Mouse (Mus musculus) right cerebral cortex, postnatal 10 days (tissue): Measurements from ENCODE around the gene Mast2.

Source experiments
- DNase-seq, 2 experiments: peaks; one replicate each; pipeline ENCODE4 v3.0.0; 2021; ENCODE audit warnings: low spot score in 2 of 2

Mast2 gene

DNA sequence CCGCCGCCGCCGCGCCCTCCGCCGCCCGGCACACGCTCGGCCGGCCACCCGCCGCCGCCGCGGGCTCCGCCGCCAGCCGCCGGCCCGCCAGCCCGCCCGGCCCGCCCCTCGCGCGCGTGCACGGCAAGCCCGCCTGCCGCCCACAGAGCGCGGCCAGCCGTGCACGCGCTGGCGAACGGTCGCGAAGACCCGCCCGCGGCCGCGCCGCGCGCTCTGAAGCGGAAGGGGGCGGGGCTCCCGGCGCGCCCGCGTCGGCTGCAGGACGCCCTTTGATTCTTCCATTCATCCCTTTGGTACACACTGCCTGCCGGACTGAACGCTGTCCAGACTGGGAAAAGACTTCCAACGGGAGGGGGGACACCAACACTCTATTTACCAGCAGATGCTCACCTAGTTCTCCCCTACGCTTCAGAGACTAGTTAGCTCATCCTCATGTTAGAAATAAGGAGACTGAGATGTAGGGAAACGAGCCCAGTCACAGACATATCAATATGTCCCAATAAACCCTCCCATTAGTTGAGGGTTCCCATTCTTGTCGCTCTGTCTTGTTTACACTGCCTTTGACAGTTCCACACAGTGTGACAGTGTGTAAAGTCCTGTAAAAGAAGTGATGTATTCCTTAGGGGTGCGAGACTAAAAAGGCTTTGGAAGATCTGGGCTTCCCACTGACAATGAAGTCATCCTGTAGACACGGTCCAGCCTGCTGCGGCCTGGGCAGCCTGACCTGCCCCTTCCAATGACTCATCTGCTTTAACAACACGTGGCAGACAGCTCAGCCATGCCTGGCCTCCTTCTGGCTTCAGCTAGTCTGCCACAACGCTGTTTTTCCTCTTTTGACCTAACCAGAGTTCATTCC, at the start of gene Mast2:
Gene Mast2 (minus strand): TSS at position 58 of the 856 bp plus-strand sequence.
- DNase-seq, result peak; percentile 85

DNA sequence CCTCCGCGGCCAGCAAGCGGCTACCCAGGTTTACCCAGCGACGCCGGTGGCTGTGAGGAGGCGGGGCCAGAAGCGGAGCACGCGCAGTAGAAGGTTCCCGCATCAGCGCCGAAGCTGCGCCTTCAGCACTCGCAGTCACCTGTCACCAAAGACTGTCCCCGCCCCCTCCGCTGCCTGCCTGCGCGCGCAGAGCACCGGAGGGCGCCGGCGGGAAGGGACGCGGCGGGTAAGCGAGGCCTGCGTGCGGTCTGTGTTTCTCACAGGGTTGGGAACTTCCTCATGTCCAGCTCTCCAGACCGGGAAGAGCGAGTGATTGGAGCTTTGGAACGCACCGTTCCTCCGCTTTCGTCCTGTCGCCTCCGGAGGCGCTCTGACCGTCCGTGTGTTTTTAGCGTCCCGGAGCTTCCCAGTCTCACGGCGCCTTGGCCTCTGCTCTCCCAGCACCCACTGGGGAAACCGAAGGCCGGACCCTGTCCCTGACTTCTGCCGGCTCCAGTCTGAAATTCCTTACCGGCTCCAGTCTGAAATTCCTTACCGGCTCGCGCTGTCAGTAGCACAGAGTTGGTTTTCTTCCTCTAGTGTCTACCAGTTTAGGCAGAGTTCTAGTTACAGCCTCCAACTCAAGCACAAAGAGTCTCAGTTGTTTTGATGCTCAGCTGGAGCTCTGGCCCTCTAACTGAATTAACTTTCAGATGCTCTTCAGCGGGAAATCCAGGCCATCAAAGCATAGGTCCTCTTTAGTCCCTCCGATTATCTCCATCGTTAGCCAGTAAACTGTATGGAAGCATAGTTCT, 43.6 kb upstream of the Mast2 start, which contains the start of gene Ipp:
Gene Ipp (plus strand): TSS at position 125 of the 794 bp plus-strand sequence.
- peak; percentile 97 for DNase-seq

DNA sequence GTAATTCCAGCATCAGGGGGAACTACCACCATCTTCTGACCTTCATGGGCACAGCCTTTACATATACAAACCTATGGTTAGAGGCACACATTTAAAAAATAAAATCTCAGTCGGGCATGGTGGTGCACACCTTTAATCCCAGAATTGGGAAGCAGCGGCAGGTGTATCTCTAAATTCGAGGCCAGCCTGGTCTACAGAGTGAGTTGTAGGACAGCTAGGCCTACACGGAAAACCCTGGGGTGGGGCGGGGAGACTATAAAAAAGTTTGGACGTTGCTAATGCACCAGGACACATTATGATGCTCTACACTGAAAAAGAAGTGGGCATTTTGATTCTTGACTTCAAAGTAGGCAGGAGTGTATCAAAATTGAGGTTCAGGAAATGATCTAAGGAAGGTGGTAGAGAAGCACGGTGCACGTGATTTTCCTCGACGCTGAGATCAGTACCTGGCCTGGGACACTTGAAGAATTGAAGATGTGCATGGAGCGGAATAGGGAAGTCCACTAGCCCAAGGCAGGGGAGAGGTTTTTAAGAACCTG, 43.0 kb upstream of the Mast2 start:
- DNase-seq, result peak; percentile 22 to 25

DNA sequence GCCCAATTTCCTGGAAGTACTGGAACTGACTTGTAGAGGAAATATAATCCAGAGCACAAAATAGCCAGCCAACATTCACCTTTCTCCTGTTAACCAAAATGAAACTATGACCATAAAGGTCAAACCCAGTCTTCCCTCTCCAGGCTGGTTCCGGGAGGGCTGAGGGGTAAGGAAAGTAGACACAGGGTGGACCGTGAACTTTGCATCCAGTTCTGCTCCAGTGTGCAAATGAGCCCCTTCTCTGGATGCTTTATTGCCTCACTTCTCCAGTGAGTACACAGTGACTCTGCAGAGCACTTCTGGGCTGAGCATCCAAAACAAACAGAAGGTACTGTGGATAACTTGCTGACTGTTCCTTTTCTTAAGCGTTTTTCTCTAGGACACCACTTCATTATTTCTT, 36.0 kb upstream of the Mast2 start:
- no peak for DNase-seq

DNA sequence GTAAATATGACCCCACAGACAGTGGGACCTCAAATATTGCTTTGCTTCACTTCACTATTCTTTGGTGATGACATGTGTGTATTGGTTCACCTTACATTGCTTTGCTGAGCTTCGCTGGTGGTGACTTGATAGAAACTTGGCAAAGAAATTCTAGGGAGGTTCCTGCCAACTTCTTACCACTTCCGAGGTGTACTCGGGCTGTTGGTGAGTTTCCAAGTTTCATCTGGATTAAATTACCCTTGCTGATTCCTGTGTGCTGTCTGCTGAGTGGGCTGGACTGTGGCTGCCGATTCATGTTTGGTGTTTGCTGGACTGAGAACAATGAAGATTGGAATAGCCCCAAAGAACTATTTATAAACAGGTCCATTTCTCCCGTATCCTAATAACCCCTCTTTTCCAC, 29.7 kb upstream of the Mast2 start:
- no peak for DNase-seq

DNA sequence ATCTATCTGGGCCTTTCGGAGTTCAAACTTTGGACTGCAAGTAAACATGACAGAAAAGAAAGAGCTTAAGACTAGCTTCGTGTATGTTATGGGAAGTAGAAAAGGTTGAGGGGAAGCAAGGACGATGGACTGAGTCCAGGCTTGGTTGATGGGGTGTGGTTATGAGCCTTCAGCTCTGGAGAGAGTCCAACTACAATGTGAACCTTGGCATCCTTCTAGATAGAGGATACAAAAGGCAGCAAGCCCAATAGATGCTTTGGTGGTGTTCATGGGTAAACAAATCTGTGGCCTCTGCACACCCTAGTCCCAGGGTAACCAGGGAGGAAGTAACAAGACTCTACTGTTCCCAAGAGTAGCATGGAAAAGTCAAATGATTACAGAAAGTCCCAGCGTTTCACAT, 28.5 kb upstream of the Mast2 start:
- DNase-seq, result no peak

DNA sequence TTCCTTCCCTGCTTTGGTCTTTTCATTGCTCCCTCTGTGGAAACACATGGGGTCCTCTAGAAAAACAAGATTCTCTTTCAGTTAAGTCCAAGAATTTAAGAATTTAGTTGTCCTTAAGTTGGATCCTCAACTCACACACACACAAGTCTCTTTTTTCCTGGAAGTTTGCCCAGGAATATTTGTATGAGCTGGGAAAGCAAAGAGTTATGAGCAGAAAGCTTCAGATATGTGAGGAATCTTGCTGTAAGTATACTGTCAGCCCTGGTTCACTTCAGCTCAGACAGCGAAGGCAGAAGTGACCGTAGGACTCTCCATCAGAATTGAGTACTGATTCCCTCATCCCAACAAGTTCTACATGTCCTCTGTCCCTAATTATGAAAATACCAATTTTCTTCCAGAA, 27.9 kb upstream of the Mast2 start:
- no peak for DNase-seq

DNA sequence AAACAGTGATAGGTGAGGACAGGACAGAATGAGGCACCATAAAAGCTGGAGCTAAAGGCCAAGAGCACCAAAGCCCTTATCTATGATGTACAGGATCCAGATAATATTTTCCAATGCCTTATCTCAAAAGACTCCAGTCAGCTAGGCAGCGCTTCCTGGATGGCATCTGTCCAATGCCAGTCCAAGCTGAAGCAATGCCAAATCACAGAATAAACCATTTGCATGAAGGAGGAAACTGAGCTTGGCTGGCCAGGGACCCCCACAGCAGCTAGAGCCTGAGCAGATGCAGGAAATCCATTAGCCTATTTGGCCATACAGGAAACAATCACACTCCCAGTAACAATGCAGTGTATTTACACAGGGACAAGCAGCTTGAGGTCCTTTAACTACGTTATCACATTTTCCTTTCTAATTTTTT, 27.1 kb upstream of the Mast2 start:
- peak; percentile 33 to 38 for DNase-seq

DNA sequence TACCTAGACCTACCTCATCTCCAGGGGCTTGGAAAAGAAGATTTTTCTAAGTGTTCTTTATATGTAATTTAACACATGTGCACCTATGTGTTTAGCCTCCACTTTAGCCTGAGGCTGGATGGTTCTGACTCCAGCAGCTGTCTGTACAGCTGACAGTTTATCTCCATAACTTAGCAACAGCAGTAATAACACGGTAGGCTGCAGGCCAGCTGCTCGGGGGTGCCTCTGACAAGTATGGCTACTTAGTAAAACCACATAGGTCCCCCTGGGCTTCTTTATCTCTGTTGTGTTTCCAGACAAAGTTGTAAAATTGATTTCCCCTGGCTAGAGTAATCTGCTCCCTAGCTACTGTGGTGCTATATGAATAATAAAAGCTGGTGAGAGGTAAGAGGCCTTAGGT, 19.5 kb upstream of the Mast2 start:
- no peak for DNase-seq

DNA sequence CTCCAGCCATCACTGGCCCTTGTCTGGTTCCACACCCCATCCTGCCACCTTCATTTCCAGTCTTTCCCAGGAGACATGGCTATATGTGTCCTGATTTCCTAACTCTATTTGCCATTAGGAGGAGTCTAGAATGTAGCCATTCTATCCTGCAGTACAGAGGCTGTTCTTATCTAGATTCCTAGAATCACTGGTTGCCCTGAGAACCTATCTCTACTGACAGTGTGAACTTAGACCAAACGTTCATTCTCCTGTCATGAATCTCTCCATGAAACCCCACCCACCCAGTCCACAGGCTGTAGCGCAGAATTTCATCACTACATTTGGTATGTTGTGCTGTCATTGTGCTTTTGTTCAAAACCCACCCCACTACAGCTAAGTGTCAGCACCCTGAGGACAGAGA, 17.3 kb upstream of the Mast2 start:
- no peak for DNase-seq

DNA sequence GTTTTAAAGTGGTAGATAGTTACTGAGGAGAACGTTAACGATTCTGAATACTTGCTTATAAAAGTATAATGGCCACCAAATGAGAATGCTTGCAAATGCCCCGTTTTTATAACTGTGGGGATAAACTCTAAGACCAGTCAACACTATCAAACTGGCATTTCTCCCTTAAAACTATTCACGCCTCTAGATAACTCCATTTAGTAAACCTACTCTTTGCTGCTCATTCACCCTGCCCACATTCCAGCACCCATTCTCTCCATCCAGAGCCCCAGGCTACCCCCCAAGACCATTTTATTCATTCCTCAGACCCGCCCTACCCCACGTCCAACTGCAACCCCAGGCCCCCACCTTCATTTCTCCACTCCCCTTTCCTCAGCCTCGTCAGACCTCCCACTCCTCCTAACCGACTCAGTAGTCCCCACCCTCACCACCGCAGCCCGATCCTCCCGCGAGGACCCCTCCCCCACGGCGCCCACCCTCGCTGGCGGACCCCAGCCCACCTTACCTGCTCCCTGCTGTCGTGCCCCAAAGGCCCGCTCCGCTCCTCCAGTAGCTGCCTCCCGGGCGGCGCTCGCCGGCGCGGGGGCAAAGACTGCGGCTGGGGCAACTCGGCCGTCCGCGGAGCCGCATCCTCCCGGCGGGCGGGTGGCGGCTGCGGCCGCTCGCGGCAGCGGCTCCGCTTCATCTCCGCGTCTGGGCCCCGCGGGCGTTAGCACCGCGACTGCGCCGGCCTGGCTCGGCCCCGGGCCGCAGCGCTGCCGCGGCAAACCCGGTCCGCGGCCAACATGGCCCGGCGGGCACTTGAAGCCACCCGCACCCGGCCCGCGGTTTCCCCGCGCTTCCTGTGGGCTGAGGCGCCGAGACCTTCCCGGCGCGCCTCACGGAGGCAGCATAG, 505 bp downstream of the Mast2 start:
- DNase-seq, result peak; percentile 53 to 63

DNA sequence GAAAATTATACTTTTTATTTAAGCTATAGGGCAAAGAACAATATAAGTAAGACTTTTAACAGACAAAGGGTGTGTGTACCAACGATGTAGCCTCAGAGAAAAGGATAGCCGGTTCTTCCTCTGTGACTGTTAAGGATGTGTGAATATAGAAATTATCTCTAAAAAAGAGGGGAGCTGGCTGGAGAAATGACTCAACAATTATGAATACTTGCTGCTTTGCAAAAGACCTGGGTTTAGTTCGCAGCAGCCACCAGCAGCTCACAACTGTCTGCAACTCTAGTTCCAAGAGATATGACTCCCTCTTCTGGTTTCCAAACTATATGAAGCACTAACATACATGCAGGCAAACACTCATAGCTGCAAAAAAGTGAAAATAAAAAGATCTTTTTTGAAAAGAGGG, 2.0 kb downstream of the Mast2 start:
- no peak for DNase-seq

DNA sequence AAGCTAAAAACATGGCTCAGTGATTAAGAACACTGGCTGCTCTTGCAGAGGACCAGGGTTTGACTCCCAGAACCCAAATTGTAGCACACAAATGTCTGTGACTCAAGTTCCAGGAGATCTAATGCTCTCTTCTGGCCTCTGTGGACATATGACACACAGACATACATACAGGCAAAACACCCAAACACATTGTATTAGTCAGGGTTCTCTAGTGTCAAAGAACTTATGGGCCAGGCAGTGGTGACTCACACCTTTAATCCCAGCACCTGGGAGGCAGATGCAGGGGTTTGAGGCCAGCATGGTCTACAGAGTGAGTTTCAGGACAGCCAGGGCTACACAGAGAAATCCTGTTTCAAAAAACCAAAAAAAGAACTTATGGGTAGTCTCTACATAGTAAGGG, 12.4 kb downstream of the Mast2 start:
- no peak for DNase-seq

DNA sequence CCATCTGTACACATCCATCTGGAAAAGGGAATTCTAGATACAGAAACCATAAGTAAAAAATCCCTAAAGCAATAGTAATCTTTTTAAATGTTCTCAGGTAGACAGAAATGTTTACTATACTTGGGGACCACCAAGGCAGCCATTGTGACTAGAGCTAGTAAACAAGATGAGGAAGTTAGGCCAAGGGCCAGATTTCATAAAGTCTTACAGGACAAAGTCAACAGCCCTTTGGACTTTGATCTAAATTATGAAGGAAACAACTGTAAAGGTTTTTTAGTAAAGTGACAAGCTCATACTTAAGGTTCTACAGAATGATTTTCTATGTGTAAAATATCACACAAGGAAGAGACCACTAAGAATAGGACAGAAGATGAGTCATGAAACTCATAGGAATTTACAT, 14.0 kb downstream of the Mast2 start:
- DNase-seq, result no peak

DNA sequence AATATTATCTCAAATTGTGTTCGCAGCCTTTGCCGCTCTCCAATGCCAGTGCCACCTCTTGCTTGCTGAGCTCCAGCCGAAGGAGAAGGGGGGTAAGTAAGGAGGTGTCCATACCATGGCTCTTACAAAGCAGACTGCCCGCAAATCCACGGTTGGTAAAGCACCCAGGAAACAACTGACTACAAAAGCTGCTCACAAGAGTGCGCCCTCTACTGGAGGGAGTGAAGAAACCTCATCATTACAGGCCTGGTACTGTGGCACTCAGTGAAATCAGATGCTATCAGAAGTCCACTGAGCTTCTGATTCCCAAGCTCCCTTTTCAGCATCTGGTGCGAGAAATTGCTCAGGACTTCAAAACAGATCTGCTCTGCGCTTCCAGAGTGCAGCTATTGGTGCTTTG, 15.3 kb downstream of the Mast2 start:
- peak in 1 of 2 experiments; percentile 43 for DNase-seq

DNA sequence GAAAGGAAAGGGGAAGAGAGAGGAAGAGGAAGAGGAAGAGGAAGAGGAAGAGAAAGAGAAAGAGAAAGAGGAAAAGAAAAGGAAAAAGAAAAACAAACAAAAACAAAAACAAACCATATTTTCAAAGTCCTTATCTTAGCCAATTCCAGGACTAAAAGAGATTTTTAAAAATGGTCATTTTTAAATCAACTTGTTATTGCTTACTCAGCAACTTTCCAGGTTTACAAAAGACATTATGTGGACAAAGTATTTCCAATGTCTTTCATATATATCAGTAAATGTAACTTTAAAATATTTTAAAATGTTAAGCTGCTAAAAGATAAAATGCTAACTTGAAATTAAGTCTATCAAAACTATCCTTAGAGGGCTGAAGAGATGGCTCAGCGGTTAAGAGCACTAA, 24.6 kb downstream of the Mast2 start:
- no peak for DNase-seq

DNA sequence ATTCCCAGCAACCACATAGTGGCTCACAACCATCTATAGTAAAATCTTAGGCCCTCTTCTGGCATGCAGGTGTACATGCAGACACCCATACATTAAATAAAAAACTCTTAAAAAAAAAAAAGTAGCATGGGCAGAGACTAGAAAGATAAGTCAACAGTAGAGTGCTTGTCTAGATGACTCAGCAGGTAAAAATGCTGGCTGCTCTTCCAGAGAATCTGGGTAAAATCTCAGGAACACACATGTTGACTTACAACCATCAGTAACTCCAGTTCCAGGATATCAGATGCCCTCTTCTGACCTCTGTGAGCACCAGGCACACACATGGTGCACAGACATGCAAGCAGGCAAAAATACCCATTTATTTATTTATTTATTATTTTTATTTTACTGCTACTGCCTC, 25.4 kb downstream of the Mast2 start:
- DNase-seq, result no peak

DNA sequence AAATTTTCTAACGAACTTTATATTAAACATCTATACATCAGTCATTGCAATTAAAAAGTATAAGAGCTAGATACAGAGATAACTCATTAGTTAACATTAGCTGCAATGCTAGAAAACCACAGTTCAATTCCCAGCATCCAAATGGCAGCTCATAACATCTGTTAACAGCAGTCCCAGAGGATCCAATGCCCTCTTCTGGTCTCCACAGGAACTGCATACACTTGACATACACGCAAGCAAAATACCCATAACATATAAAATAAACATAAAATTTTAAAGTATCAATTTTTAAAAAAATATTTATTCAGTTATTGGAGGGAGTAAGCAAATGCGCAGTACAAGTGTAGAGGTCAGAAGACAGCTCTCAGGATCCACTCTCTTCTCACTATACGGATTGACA, 28.4 kb downstream of the Mast2 start:
- no peak for DNase-seq

DNA sequence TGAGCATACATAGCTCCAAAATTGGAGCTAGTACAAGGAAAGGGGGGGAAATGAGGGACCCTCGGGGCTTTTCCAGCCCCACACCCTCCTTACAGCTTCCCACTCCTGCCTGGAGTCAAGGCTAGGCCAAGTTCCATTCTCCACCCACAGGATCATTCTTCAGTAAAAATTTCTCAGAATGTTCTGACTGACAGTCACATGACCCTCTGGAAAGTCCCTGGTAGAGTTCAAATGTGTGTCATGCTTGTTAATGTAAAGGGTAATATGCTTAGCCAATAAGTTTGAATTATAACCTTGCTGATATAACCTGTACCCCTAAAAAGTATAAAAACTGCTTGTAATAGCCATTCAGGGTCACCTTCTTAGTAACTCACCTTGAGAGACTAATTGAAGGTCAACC, 41.8 kb downstream of the Mast2 start:
- no peak for DNase-seq

DNA sequence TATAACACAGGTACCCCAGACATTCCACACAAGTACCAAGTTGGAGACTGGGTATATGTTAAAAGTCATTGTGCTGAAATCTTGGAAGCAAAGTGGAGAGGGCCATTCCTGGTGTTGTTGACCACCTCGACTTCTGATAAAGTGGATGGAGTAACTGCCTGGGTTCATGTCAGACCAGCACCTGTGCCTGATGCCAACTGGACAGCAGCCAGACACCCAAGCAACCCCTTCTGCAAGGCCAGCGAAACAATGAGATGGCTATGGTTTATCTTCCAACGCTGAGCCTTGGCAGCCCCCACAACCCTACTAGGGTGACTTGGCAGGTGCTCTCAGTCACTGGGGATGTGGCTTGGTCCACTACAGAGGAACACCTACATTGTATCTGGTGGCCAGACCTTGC, 42.8 kb downstream of the Mast2 start:
- no peak for DNase-seq

DNA sequence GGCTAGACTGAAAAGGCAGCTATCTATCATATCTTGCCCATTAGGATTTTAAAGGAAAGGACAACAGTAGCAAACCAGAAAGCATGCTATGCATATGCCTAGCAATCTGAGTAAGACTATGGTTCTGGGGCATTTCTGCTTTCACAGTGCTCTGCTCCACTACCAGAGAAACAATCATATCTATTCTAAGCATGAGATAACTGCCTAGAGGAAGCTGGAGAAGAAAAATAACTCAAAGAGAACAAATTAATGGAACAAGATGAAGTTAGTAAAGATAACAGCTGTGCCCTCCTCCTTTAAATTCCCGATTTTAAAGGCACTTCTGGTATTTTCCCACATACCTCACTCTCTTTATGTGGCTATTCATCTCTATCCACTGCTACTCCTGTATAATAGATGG, 51.0 kb downstream of the Mast2 start:
- no peak for DNase-seq

DNA sequence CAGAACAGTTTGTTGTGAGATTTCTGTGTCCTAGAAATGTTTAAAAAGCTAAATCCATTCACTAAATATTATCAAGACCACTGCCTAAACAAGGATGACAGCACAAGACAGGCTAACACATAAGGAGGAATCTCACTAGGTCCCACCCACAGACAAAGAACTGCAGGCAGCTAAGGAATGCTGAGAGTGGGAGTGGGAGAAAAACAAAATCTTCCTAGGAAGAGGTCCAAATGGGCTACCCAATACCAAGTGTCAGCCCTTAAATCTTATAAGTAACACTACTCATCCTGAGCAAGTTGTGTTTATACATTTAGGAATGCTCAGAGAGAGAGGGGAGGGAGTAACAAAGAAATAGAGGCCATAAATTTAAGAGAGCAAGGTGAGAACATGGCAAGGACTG, 52.6 kb downstream of the Mast2 start:
- no peak for DNase-seq
